Comparison of ENCODE assay signal across 12 mouse cellular contexts in genomic region chr11:96877071-96877470, GRCm38 (mm10). TPM values are rescaled to one million over a fixed set of nuclear protein-coding genes. Genes with fewer than 3 reads are reported as not detected.
DNase-seq lines count a peak whose midpoint lies in the region; ATAC-seq lines count a peak whose summit lies in the region.
"Had no signal": no experiment of that assay in that cellular context is flagged by ENCODE, and none has a peak within 500 bp of the region (broad histone marks: within the 10 kb centered on the region; RNA-seq: fewer than 3 reads in every experiment).

No protein-coding gene starts in this region.

- H3K27me3 ChIP-seq in liver, embryonic 11.5 days (replicated peaks; ENCODE audit: control insufficient read depth, insufficient read depth, low read length): peaks cover 35% of the 10 kb centered on the region
- peaks cover 95% of the 10 kb centered on the region for H3K27me3 ChIP-seq in liver, embryonic 12.5 days (replicated peaks)
- H3K27me3 ChIP-seq in forebrain, embryonic 14.5 days (replicated peaks; ENCODE audit: control insufficient read depth, insufficient read depth, low read length): no peaks in the 10 kb centered on the region
- H3K27me3 ChIP-seq in intestine, embryonic 16.5 days (replicated peaks; ENCODE audit: control insufficient read depth, insufficient read depth, low read length): peaks cover 12% of the 10 kb centered on the region
- H3K27me3 ChIP-seq in neural tube, embryonic 12.5 days (replicated peaks): no peaks in the 10 kb centered on the region
- peaks cover 41% of the 10 kb centered on the region for H3K27me3 ChIP-seq in kidney, embryonic 15.5 days

- 41% methylated on average over 4 of the region's 4 CpGs for WGBS in liver, embryonic 11.5 days
- WGBS in liver, embryonic 12.5 days (ENCODE audit: insufficient replicate concordance): 33% methylated on average over 4 of the region's 4 CpGs
- WGBS in forebrain, embryonic 14.5 days: 43% methylated on average over 4 of the region's 4 CpGs
- 45% methylated on average over 4 of the region's 4 CpGs for WGBS in intestine, embryonic 16.5 days
- WGBS in neural tube, embryonic 12.5 days: 35% methylated on average over 4 of the region's 4 CpGs
- WGBS in kidney, embryonic 15.5 days: 40% methylated on average over 4 of the region's 4 CpGs

- no peak for DNase-seq in liver, embryonic 11.5 days (ENCODE audit: low spot score)
- no peak for DNase-seq in forebrain, embryonic 14.5 days (ENCODE audit: low spot score)
- no peak for DNase-seq in spleen, adult 12 weeks (ENCODE audit: low spot score)
- DNase-seq in kidney, adult 8-10 months: no peak
- DNase-seq: heart, postnatal 10 days; thymus, adult 18-20 months had no signal

- H3K4me3 ChIP-seq in liver, embryonic 11.5 days (ENCODE audit: low read depth, low read length): no peak overlapping the region
- no peak overlapping the region for H3K4me3 ChIP-seq in liver, embryonic 12.5 days
- no peak overlapping the region for H3K4me3 ChIP-seq in forebrain, embryonic 14.5 days (ENCODE audit: low read depth, low read length)
- no peak overlapping the region for H3K4me3 ChIP-seq in intestine, embryonic 16.5 days (ENCODE audit: low read length)
- no peak overlapping the region for H3K4me3 ChIP-seq in neural tube, embryonic 12.5 days
- H3K4me3 ChIP-seq in kidney, embryonic 15.5 days (replicated peaks): no peak overlapping the region
- H3K4me3 ChIP-seq: limb, embryonic 15.5 days had no signal

- peak overlapping the region; percentile 54; the same call in 1 of the 2 replicates for H3K27ac ChIP-seq in liver, embryonic 11.5 days (ENCODE audit: low read depth, low read length)
- H3K27ac ChIP-seq in liver, embryonic 12.5 days: no peak overlapping the region
- peak overlapping the region; percentile 100 for H3K27ac ChIP-seq in forebrain, embryonic 14.5 days (ENCODE audit: low read depth, low read length)
- H3K27ac ChIP-seq in intestine, embryonic 16.5 days (ENCODE audit: low read length): peak overlapping the region; percentile 61
- peak overlapping the region; percentile 99 for H3K27ac ChIP-seq in neural tube, embryonic 12.5 days
- no peak overlapping the region for H3K27ac ChIP-seq in kidney, embryonic 15.5 days
- H3K27ac ChIP-seq: limb, embryonic 15.5 days; macrophage had no signal

- H3K9me3 ChIP-seq in liver, embryonic 11.5 days (ENCODE audit: control insufficient read depth, low read length): no peaks in the 10 kb centered on the region
- no peaks in the 10 kb centered on the region for H3K9me3 ChIP-seq in liver, embryonic 12.5 days (replicated peaks)
- H3K9me3 ChIP-seq in forebrain, embryonic 14.5 days (replicated peaks; ENCODE audit: control insufficient read depth, low read length): no peaks in the 10 kb centered on the region
- no peaks in the 10 kb centered on the region for H3K9me3 ChIP-seq in intestine, embryonic 16.5 days (ENCODE audit: control insufficient read depth, low read length)
- no peaks in the 10 kb centered on the region for H3K9me3 ChIP-seq in neural tube, embryonic 12.5 days
- H3K9me3 ChIP-seq in kidney, embryonic 15.5 days (replicated peaks): no peaks in the 10 kb centered on the region
- H3K9me3 ChIP-seq: limb, embryonic 15.5 days had no signal

- peaks cover 34% of the 10 kb centered on the region for H3K4me1 ChIP-seq in liver, embryonic 11.5 days (replicated peaks; ENCODE audit: control insufficient read depth, insufficient read depth, low read length)
- peaks cover 34% of the 10 kb centered on the region for H3K4me1 ChIP-seq in liver, embryonic 12.5 days
- H3K4me1 ChIP-seq in forebrain, embryonic 14.5 days (ENCODE audit: control insufficient read depth, insufficient read depth, low read length): peaks cover 57% of the 10 kb centered on the region
- H3K4me1 ChIP-seq in intestine, embryonic 16.5 days (ENCODE audit: control insufficient read depth, insufficient read depth, low read length): peaks cover 25% of the 10 kb centered on the region
- H3K4me1 ChIP-seq in neural tube, embryonic 12.5 days: peaks cover 68% of the 10 kb centered on the region
- H3K4me1 ChIP-seq in kidney, embryonic 15.5 days: peaks cover 42% of the 10 kb centered on the region

- H3K9ac ChIP-seq in liver, embryonic 11.5 days (ENCODE audit: low read depth, low read length): no peak overlapping the region
- H3K9ac ChIP-seq in liver, embryonic 12.5 days: no peak overlapping the region
- peak overlapping the region; percentile 70 for H3K9ac ChIP-seq in forebrain, embryonic 14.5 days (ENCODE audit: low read length)
- H3K9ac ChIP-seq in intestine, embryonic 16.5 days (ENCODE audit: low read depth, low read length): no peak overlapping the region
- peak overlapping the region; percentile 55 for H3K9ac ChIP-seq in neural tube, embryonic 12.5 days
- H3K9ac ChIP-seq in kidney, embryonic 15.5 days: no peak overlapping the region
- H3K9ac ChIP-seq: limb, embryonic 15.5 days had no signal

- H3K36me3 ChIP-seq in liver, embryonic 11.5 days (ENCODE audit: control insufficient read depth, insufficient read depth, low read length): no peaks in the 10 kb centered on the region
- no peaks in the 10 kb centered on the region for H3K36me3 ChIP-seq in liver, embryonic 12.5 days
- no peaks in the 10 kb centered on the region for H3K36me3 ChIP-seq in forebrain, embryonic 14.5 days (ENCODE audit: control insufficient read depth, insufficient read depth, low read length)
- H3K36me3 ChIP-seq in intestine, embryonic 16.5 days (ENCODE audit: control insufficient read depth, insufficient read depth, low read length): no peaks in the 10 kb centered on the region
- no peaks in the 10 kb centered on the region for H3K36me3 ChIP-seq in neural tube, embryonic 12.5 days
- no peaks in the 10 kb centered on the region for H3K36me3 ChIP-seq in kidney, embryonic 15.5 days
- H3K36me3 ChIP-seq: limb, embryonic 15.5 days had no signal

- H3K4me2 ChIP-seq in liver, embryonic 11.5 days: no peak overlapping the region
- no peak overlapping the region for H3K4me2 ChIP-seq in liver, embryonic 12.5 days
- peak overlapping the region; percentile 53 for H3K4me2 ChIP-seq in forebrain, embryonic 14.5 days (ENCODE audit: low read length)
- H3K4me2 ChIP-seq in intestine, embryonic 16.5 days (ENCODE audit: low read depth, low read length): no peak overlapping the region
- H3K4me2 ChIP-seq in neural tube, embryonic 12.5 days (replicated peaks): peak overlapping the region; percentile 47
- no peak overlapping the region for H3K4me2 ChIP-seq in kidney, embryonic 15.5 days

- no peak for ATAC-seq in liver, embryonic 11.5 days (replicated peaks; ENCODE audit: low FRiP score)
- ATAC-seq in liver, embryonic 12.5 days: no peak
- ATAC-seq in forebrain, embryonic 14.5 days: no peak
- ATAC-seq in intestine, embryonic 16.5 days: no peak
- no peak for ATAC-seq in neural tube, embryonic 12.5 days (ENCODE audit: low FRiP score, low read depth)
- no peak for ATAC-seq in kidney, embryonic 15.5 days (replicated peaks; ENCODE audit: low FRiP score)

RNA-seq across cellular contexts. Expression of gene Copz2, which starts 27.4 kb away (rescaled TPM):
- 33.6 and 41.2 TPM in 2 replicates for polyA plus RNA-seq in liver, embryonic 11.5 days (2014; fragmentation: Nextera tagmentation; extraction: Ambion mirVana)
- 25.6 and 26.7 TPM in 2 replicates for polyA plus RNA-seq in liver, embryonic 12.5 days (2016; fragmentation: Nextera tagmentation; extraction: Ambion mirVana)
- 14.7 and 15.0 TPM in 2 replicates for polyA plus RNA-seq in forebrain, embryonic 14.5 days (2014; fragmentation: Nextera tagmentation; extraction: Ambion mirVana)
- polyA plus RNA-seq in intestine, embryonic 16.5 days (2015; fragmentation: Nextera tagmentation; extraction: Ambion mirVana): 76.6 and 81.4 TPM in 2 replicates
- polyA plus RNA-seq in neural tube, embryonic 12.5 days (2016; fragmentation: Nextera tagmentation; extraction: Ambion mirVana): 41.4 and 46.9 TPM in 2 replicates
- 117 and 121 TPM in 2 replicates for polyA plus RNA-seq in kidney, embryonic 15.5 days (2015; fragmentation: Nextera tagmentation; extraction: Ambion mirVana)

RNA-seq across cellular contexts. Expression of gene Cdk5rap3, which starts 39.2 kb away (rescaled TPM):
- polyA plus RNA-seq in liver, embryonic 11.5 days (2014; fragmentation: Nextera tagmentation; extraction: Ambion mirVana): 69.6 and 71.3 TPM in 2 replicates
- polyA plus RNA-seq in liver, embryonic 12.5 days (2016; fragmentation: Nextera tagmentation; extraction: Ambion mirVana): 49.0 and 51.6 TPM in 2 replicates
- polyA plus RNA-seq in forebrain, embryonic 14.5 days (2014; fragmentation: Nextera tagmentation; extraction: Ambion mirVana): 91.2 and 98.4 TPM in 2 replicates
- 68.1 and 70.1 TPM in 2 replicates for polyA plus RNA-seq in intestine, embryonic 16.5 days (2015; fragmentation: Nextera tagmentation; extraction: Ambion mirVana)
- 99.3 and 103 TPM in 2 replicates for polyA plus RNA-seq in neural tube, embryonic 12.5 days (2016; fragmentation: Nextera tagmentation; extraction: Ambion mirVana)
- 78.9 and 79.5 TPM in 2 replicates for polyA plus RNA-seq in kidney, embryonic 15.5 days (2015; fragmentation: Nextera tagmentation; extraction: Ambion mirVana)

RNA-seq across cellular contexts. Expression of gene Nfe2l1, which starts 47.3 kb away (rescaled TPM):
- 27.6 and 28.9 TPM in 2 replicates for polyA plus RNA-seq in liver, embryonic 11.5 days (2014; fragmentation: Nextera tagmentation; extraction: Ambion mirVana)
- polyA plus RNA-seq in liver, embryonic 12.5 days (2016; fragmentation: Nextera tagmentation; extraction: Ambion mirVana): 26.7 and 32.4 TPM in 2 replicates
- polyA plus RNA-seq in forebrain, embryonic 14.5 days (2014; fragmentation: Nextera tagmentation; extraction: Ambion mirVana): 28.0 and 38.6 TPM in 2 replicates
- polyA plus RNA-seq in intestine, embryonic 16.5 days (2015; fragmentation: Nextera tagmentation; extraction: Ambion mirVana): 51.7 and 52.5 TPM in 2 replicates
- polyA plus RNA-seq in neural tube, embryonic 12.5 days (2016; fragmentation: Nextera tagmentation; extraction: Ambion mirVana): 75.5 and 79.5 TPM in 2 replicates
- 78.5 and 82.1 TPM in 2 replicates for polyA plus RNA-seq in kidney, embryonic 15.5 days (2015; fragmentation: Nextera tagmentation; extraction: Ambion mirVana)

RNA-seq across cellular contexts. Expression of gene Prr15l, which starts 50.8 kb away (rescaled TPM):
- polyA plus RNA-seq in liver, embryonic 11.5 days (2014; fragmentation: Nextera tagmentation; extraction: Ambion mirVana): 1.8 and 2.2 TPM in 2 replicates
- polyA plus RNA-seq in liver, embryonic 12.5 days (2016; fragmentation: Nextera tagmentation; extraction: Ambion mirVana): 2.4 and 3.2 TPM in 2 replicates
- polyA plus RNA-seq in forebrain, embryonic 14.5 days (2014; fragmentation: Nextera tagmentation; extraction: Ambion mirVana): 0.09 TPM in 1 of 2 replicates, not detected in the other
- polyA plus RNA-seq in intestine, embryonic 16.5 days (2015; fragmentation: Nextera tagmentation; extraction: Ambion mirVana): 116 and 121 TPM in 2 replicates
- polyA plus RNA-seq in neural tube, embryonic 12.5 days (2016; fragmentation: Nextera tagmentation; extraction: Ambion mirVana): 0.05 and 0.61 TPM in 2 replicates
- polyA plus RNA-seq in kidney, embryonic 15.5 days (2015; fragmentation: Nextera tagmentation; extraction: Ambion mirVana): 37.6 and 38.7 TPM in 2 replicates
- polyA plus RNA-seq: macrophage had no signal

Comparison
In these comparisons a context has a peak if more than half of its experiments do, and no peak if none do; other contexts are left out.
1. H3K27ac ChIP-seq: peak in liver, embryonic 11.5 days (single experiment), forebrain, embryonic 14.5 days (single experiment), intestine, embryonic 16.5 days (single experiment) and neural tube, embryonic 12.5 days (single experiment); none in liver, embryonic 12.5 days (single experiment) and kidney, embryonic 15.5 days (single experiment).
2. H3K4me2 ChIP-seq: peak in forebrain, embryonic 14.5 days (single experiment) and neural tube, embryonic 12.5 days (single experiment); none in liver, embryonic 11.5 days (single experiment), liver, embryonic 12.5 days (single experiment), intestine, embryonic 16.5 days (single experiment) and kidney, embryonic 15.5 days (single experiment).
3. H3K9ac ChIP-seq: peak in forebrain, embryonic 14.5 days (single experiment) and neural tube, embryonic 12.5 days (single experiment); none in liver, embryonic 11.5 days (single experiment), liver, embryonic 12.5 days (single experiment), intestine, embryonic 16.5 days (single experiment) and kidney, embryonic 15.5 days (single experiment).